Mouse (Mus musculus): ENCODE data around the gene Gdap1l1.

DNA sequence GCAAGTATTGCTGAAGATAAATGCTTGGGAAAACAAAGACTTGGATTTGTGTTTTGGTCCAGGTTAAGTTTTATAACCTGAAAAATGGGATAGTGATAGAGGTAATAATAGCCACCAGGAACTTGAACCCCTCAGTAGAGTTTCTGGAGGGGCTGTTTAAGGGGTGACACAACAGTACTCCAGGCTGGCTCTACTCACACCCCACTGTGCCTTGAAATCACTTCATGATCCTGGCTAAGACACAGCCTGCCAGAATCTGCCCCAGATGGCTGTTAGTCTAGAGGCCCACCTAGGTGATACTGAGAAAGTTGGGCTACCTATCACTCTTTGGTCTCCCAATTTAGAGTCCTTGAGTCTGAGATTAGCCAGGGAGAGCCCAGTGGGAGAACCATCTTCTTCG lies 1.2 kb downstream of the Gdap1l1 start:
- TF ChIP-seq POLR2A (IDR thresholded peaks at IDR 0.05; ENCODE audit: borderline replicate concordance, control insufficient read depth, low read depth, low read length) (no peak), CTCF (IDR thresholded peaks at IDR 0.05; ENCODE audit: control insufficient read depth, insufficient read depth, low read length) (no peak)
